Mouse (Mus musculus): ENCODE measurements around the gene Atp6v0b. TPM values are rescaled to one million over a fixed set of nuclear protein-coding genes. Genes with fewer than 3 reads are reported as not detected.

The Atp6v0b gene
- polyA plus RNA-seq, 2 experiments: 224 to 262 TPM

DNA sequence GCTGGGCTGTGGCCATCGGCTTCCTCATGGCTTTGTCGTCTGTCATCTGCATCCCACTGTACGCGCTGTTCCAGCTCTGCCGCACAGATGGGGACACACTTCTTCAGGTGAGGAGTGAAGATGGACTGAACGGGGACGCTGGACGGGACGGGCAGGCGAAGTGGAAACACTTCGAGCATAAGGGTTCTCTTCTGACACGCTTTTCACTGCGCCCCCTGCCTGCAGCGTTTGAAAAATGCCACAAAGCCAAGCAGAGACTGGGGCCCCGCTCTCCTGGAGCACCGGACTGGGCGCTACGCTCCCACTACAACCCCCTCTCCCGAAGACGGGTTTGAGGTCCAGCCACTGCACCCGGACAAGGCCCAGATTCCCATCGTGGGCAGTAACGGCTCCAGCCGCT, 19.3 kb downstream of the Atp6v0b start:
- 0 out of 2 replicates have a peak, but pooled peaks have one; percentile 13 for ATAC-seq (ENCODE audit: low FRiP score, low read depth)

DNA sequence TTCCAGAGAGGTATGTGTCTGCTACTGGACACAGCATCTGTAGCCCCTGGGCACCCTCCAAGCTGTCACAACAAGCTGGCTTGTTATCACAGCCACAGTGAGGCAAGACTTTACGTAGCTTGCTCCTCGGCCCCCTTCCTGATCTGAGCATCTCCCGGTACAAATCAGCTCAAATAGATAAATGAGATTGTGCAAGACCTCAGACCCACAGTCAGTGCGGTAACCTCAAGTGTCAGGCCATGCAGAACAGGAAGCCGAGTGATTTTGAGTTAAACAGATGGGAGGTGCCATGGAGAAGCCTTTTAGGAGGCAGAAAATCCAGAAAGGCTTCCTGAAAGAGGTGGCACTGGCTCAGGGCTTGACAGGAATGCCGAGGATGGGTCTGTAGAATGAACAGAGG, 20.1 kb downstream of the Atp6v0b start:
- TF ChIP-seq POLR2A (IDR thresholded peaks at IDR 0.05; ENCODE audit: borderline replicate concordance, extremely low read depth, insufficient read depth, insufficient read length): no peak

More for the DNA sequence above, 19.3 kb downstream of the Atp6v0b start:
- Histone ChIP-seq H3K9ac (ENCODE audit: low read depth, low read length, severe bottlenecking) (peak overlapping the region; percentile 32; the same call in 1 of the 2 replicates), H3K27ac (replicated peaks; ENCODE audit: low read depth, low read length) (no peak overlapping the region), H3K9me3 (ENCODE audit: control insufficient read depth, low read length) (no peaks in the 10 kb centered on the region), H3K4me2 (replicated peaks; ENCODE audit: low read depth, low read length, severe bottlenecking) (peak overlapping the region; percentile 13; the same call in 1 of the 2 replicates), H3K36me3 (ENCODE audit: control insufficient read depth, insufficient read depth, low read length) (0 out of 2 replicates have a peak, but pooled peaks cover 4% of the 10 kb centered on the region), H3K4me3 (replicated peaks; ENCODE audit: low read length) (no peak overlapping the region), H3K27me3 (ENCODE audit: control insufficient read depth, insufficient read depth, low read length) (no peaks in the 10 kb centered on the region), H3K4me1 (ENCODE audit: control insufficient read depth, insufficient read depth, low read length) (peaks cover 15% of the 10 kb centered on the region; the same call in 1 of the 2 replicates)
- no peak for TF ChIP-seq POLR2A (IDR thresholded peaks at IDR 0.05; ENCODE audit: borderline replicate concordance, extremely low read depth, insufficient read depth, insufficient read length)
- 26% methylated on average over 22 of the region's 24 CpGs for WGBS
- DNase-seq (ENCODE audit: low spot score): peak; percentile 40

DNA sequence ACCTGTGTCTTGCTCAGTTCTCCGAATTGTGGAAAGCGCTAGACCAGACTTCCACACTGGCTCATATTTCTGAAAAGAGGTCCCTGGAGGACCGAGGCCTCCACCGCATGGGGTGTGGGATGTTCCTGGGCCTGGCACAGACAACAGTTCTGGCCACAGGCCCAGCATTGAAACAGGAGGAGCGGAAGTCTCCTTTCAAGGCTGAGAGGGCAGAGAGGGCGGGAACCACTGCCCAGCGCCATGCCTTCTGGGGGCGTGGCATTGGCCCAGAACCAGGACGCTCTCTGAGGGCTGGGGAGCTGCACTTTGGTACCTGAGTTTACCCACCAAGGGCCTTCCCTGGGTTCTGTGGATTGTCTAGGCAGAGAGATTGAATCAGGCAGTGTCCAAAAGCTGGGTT, 21.1 kb downstream of the Atp6v0b start:
- Histone ChIP-seq H3K4me2 (replicated peaks; ENCODE audit: low read depth, low read length, severe bottlenecking) (no peak overlapping the region), H3K4me3 (replicated peaks; ENCODE audit: low read length) (no peak overlapping the region), H3K27me3 (ENCODE audit: control insufficient read depth, insufficient read depth, low read length) (no peaks in the 10 kb centered on the region), H3K9ac (ENCODE audit: low read depth, low read length, severe bottlenecking) (no peak overlapping the region), H3K9me3 (ENCODE audit: control insufficient read depth, low read length) (no peaks in the 10 kb centered on the region), H3K36me3 (ENCODE audit: control insufficient read depth, insufficient read depth, low read length) (0 out of 2 replicates have a peak, but pooled peaks cover 4% of the 10 kb centered on the region), H3K4me1 (ENCODE audit: control insufficient read depth, insufficient read depth, low read length) (peaks cover 12% of the 10 kb centered on the region; the same call in 1 of the 2 replicates), H3K27ac (replicated peaks; ENCODE audit: low read depth, low read length) (no peak overlapping the region)
- ATAC-seq (ENCODE audit: low FRiP score, low read depth): no peak
- 55% methylated on average over 9 of the region's 9 CpGs for WGBS
- DNase-seq (ENCODE audit: low spot score): no peak
- no peak for TF ChIP-seq POLR2A (IDR thresholded peaks at IDR 0.05; ENCODE audit: borderline replicate concordance, extremely low read depth, insufficient read depth, insufficient read length)

More for the DNA sequence above, 20.1 kb downstream of the Atp6v0b start:
- H3K27me3 ChIP-seq (ENCODE audit: control insufficient read depth, insufficient read depth, low read length): no peaks in the 10 kb centered on the region
- H3K4me3 ChIP-seq (replicated peaks; ENCODE audit: low read length): no peak overlapping the region
- DNase-seq (ENCODE audit: low spot score) (no peak), ATAC-seq (ENCODE audit: low FRiP score, low read depth) (no peak)
- no peak overlapping the region for H3K4me2 ChIP-seq (replicated peaks; ENCODE audit: low read depth, low read length, severe bottlenecking)
- H3K9me3 ChIP-seq (ENCODE audit: control insufficient read depth, low read length): no peaks in the 10 kb centered on the region
- H3K4me1 ChIP-seq (ENCODE audit: control insufficient read depth, insufficient read depth, low read length): peaks cover 12% of the 10 kb centered on the region; the same call in 1 of the 2 replicates
- H3K27ac ChIP-seq (replicated peaks; ENCODE audit: low read depth, low read length): no peak overlapping the region
- H3K36me3 ChIP-seq (ENCODE audit: control insufficient read depth, insufficient read depth, low read length): 0 out of 2 replicates have a peak, but pooled peaks cover 4% of the 10 kb centered on the region
- H3K9ac ChIP-seq (ENCODE audit: low read depth, low read length, severe bottlenecking): no peak overlapping the region
- 76% methylated on average over 6 of the region's 6 CpGs for WGBS

DNA sequence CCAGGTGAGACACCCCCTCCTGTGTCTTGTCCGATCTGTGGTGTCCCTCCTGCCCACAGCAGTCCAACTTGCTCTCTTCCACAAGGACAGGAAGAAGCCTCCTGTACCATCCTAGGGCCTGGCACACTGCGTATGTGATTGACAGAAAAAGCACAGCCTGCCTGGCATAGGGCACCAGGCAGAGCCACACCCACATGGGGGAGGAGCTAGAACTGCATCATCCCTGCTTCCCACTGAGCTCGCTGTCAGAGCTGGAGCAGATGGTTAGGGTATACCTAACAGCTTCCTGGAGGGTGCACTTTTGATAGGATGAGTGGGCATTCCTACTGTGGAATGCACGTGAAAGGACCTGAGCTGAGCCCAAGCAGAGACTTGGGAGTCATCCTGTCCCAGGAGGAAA, 24.3 kb downstream of the Atp6v0b start:
- Histone ChIP-seq H3K36me3 (ENCODE audit: control insufficient read depth, insufficient read depth, low read length) (0 out of 2 replicates have a peak, but pooled peaks cover 6% of the 10 kb centered on the region), H3K9ac (ENCODE audit: low read depth, low read length, severe bottlenecking) (no peak overlapping the region), H3K27ac (replicated peaks; ENCODE audit: low read depth, low read length) (no peak overlapping the region), H3K4me2 (replicated peaks; ENCODE audit: low read depth, low read length, severe bottlenecking) (no peak overlapping the region), H3K4me1 (ENCODE audit: control insufficient read depth, insufficient read depth, low read length) (peaks cover 9% of the 10 kb centered on the region; the same call in 1 of the 2 replicates), H3K4me3 (replicated peaks; ENCODE audit: low read length) (no peak overlapping the region), H3K9me3 (ENCODE audit: control insufficient read depth, low read length) (no peaks in the 10 kb centered on the region), H3K27me3 (ENCODE audit: control insufficient read depth, insufficient read depth, low read length) (no peaks in the 10 kb centered on the region)
- DNase-seq (ENCODE audit: low spot score): no peak
- 39% methylated on average over 4 of the region's 4 CpGs for WGBS
- TF ChIP-seq POLR2A (IDR thresholded peaks at IDR 0.05; ENCODE audit: borderline replicate concordance, extremely low read depth, insufficient read depth, insufficient read length): no peak
- no peak for ATAC-seq (ENCODE audit: low FRiP score, low read depth)

- DNase-seq (ENCODE audit: low spot score) (no peak), ATAC-seq (ENCODE audit: low FRiP score, low read depth) (no peak)
- Histone ChIP-seq H3K27me3 (ENCODE audit: control insufficient read depth, insufficient read depth, low read length) (no peaks in the 10 kb centered on the region), H3K4me3 (replicated peaks; ENCODE audit: low read length) (no peak overlapping the region), H3K36me3 (ENCODE audit: control insufficient read depth, insufficient read depth, low read length) (peaks cover 19% of the 10 kb centered on the region), H3K27ac (replicated peaks; ENCODE audit: low read depth, low read length) (no peak overlapping the region), H3K9me3 (ENCODE audit: control insufficient read depth, low read length) (no peaks in the 10 kb centered on the region), H3K4me1 (ENCODE audit: control insufficient read depth, insufficient read depth, low read length) (no peaks in the 10 kb centered on the region), H3K4me2 (replicated peaks; ENCODE audit: low read depth, low read length, severe bottlenecking) (no peak overlapping the region), H3K9ac (ENCODE audit: low read depth, low read length, severe bottlenecking) (no peak overlapping the region)
- WGBS: 81% methylated on average over 9 of the region's 9 CpGs
- no peak for TF ChIP-seq POLR2A (IDR thresholded peaks at IDR 0.05; ENCODE audit: borderline replicate concordance, extremely low read depth, insufficient read depth, insufficient read length)
These were observed 26.6 kb downstream of the Atp6v0b start for GRCm38 (mm10) chr4:117860570-117860969.

Measured in limb, embryonic 14.5 days (tissue).